Mouse (Mus musculus) limb, embryonic 11.5 days (tissue): ENCODE data around the gene Ppip5k2. TPM values are rescaled to one million over a fixed set of nuclear protein-coding genes. Genes with fewer than 3 reads are reported as not detected.
A peak's percentile ranks its signal among the peaks of the same experiment; 100 is the strongest.

Source experiments
- ATAC-seq: fragments of 200-750 bp; cut with Nextera tagmentation; 2 replicates; pipeline ENCODE4 v1.8.0; 2017; ENCODE audit warnings: low read depth; ENCODE audit not compliant: insufficient number of reproducible peaks, low FRiP score, low TSS enrichment
- DNase-seq: peaks from one replicate; pipeline ENCODE4 v3.0.0-alpha.2; 2015; ENCODE audit warnings: low spot score
- H3K27ac ChIP-seq: fragments of 300-500 bp; sonication (generic); replicated peaks from 2 replicates; pipeline ENCODE4 v1.5.1; 2014; ENCODE audit warnings: low read depth, mild to moderate bottlenecking, low read length
- H3K27me3 ChIP-seq: fragments of 300-500 bp; sonication (generic); 2 replicates; pipeline ENCODE4 v1.6.1; 2014; ENCODE audit warnings: mild to moderate bottlenecking, low read length, mixed read lengths; ENCODE audit not compliant: control insufficient read depth, insufficient read depth
- H3K36me3 ChIP-seq: fragments of 300-500 bp; sonication (generic); 2 replicates; pipeline ENCODE4 v1.6.1; 2014; ENCODE audit warnings: mild to moderate bottlenecking, low read length, moderate library complexity, mixed read lengths; ENCODE audit not compliant: control insufficient read depth, insufficient read depth
- H3K4me1 ChIP-seq: fragments of 300-500 bp; sonication (generic); 2 replicates; pipeline ENCODE4 v1.6.1; 2014; ENCODE audit warnings: low read length, mixed read lengths; ENCODE audit not compliant: control insufficient read depth, insufficient read depth
- H3K4me2 ChIP-seq: fragments of 300-500 bp; sonication (generic); 2 replicates; pipeline ENCODE4 v1.6.1; 2014; ENCODE audit warnings: low read depth, mild to moderate bottlenecking, moderate library complexity; ENCODE audit not compliant: severe bottlenecking
- H3K4me3 ChIP-seq: fragments of 300-500 bp; sonication (generic); 2 replicates; pipeline ENCODE4 v1.5.1; 2014; ENCODE audit warnings: low read depth, low read length
- H3K9ac ChIP-seq: fragments of 300-500 bp; sonication (generic); 2 replicates; pipeline ENCODE4 v1.6.1; 2014; ENCODE audit warnings: mild to moderate bottlenecking, low read length
- H3K9me3 ChIP-seq: fragments of 300-500 bp; sonication (generic); 2 replicates; pipeline ENCODE4 v1.6.1; 2016; ENCODE audit warnings: low read length; ENCODE audit not compliant: control insufficient read depth
- WGBS: fragments of 180-500 bp; shearing (Covaris S2); extraction: QIAGEN DNeasy Blood & Tissue Kit; methylation state at CpG from one replicate; pipeline ENCODE4 v1.1.7; 2014; 5-methylcytosine and 5-hydroxymethylcytosine counted together
- polyA plus RNA-seq: library from polyadenylated mRNA; unstranded; fragments of >200 nt; fragmentation: Nextera tagmentation; extraction: Ambion mirVana; gene quantifications from 2 replicates; pipeline ENCODE4 v1.2.1, GENCODE M21; 2014

Gene Ppip5k2
- polyA plus RNA-seq, 1 experiment from 2014 or later, result 46.2 TPM

GRCm38 (mm10) chr1:97662324-97662723 is 107.9 kb downstream of the Ppip5k2 start:
- WGBS, result 20% methylated on average over 7 of the region's 7 CpGs
- Histone ChIP-seq H3K27me3 (no peaks in the 10 kb centered on the region), H3K4me2 (peak overlapping the region; percentile 72), H3K36me3 (no peaks in the 10 kb centered on the region), H3K9ac (0 out of 2 replicates have a peak overlapping the region, but pooled peaks have one; percentile 76), H3K27ac (no peak overlapping the region), H3K4me1 (no peaks in the 10 kb centered on the region), H3K4me3 (peak overlapping the region; percentile 57), H3K9me3 (no peaks in the 10 kb centered on the region)
- no peak for ATAC-seq
- no peak for DNase-seq

- Histone ChIP-seq H3K27me3 (no peaks in the 10 kb centered on the region), H3K4me3 (peak within 1 kb of the TSS; percentile 57), H3K4me2 (peak within 1 kb of the TSS; percentile 72), H3K9me3 (no peaks in the 10 kb centered on the region), H3K9ac (peak within 1 kb of the TSS; percentile 76), H3K4me1 (no peaks in the 10 kb centered on the region), H3K27ac (no peak within 1 kb of the TSS), H3K36me3 (no peaks in the 10 kb centered on the region)
- ATAC-seq (peak; percentile 88), DNase-seq (peak; percentile 73)
- under 1% methylated on average over 62 of the region's 106 CpGs for WGBS
Measured at GRCm38 (mm10) chr1:97661406-97662241, 108.6 kb downstream of the Ppip5k2 start, which contains the start of gene D1Ertd622e. TSS of gene D1Ertd622e (minus strand) at chr1:97662074.

GRCm38 (mm10) chr1:97660687-97661405 is 109.4 kb downstream of the Ppip5k2 start:
- DNase-seq (peak; percentile 67), ATAC-seq (peak; percentile 49)
- Histone ChIP-seq H3K9ac (peak overlapping the region; percentile 76), H3K4me3 (peak overlapping the region; percentile 57), H3K36me3 (no peaks in the 10 kb centered on the region), H3K4me1 (no peaks in the 10 kb centered on the region), H3K27me3 (no peaks in the 10 kb centered on the region), H3K9me3 (no peaks in the 10 kb centered on the region), H3K4me2 (peak overlapping the region; percentile 72), H3K27ac (no peak overlapping the region)
- WGBS, result under 1% methylated on average over 66 of the region's 93 CpGs

DNA sequence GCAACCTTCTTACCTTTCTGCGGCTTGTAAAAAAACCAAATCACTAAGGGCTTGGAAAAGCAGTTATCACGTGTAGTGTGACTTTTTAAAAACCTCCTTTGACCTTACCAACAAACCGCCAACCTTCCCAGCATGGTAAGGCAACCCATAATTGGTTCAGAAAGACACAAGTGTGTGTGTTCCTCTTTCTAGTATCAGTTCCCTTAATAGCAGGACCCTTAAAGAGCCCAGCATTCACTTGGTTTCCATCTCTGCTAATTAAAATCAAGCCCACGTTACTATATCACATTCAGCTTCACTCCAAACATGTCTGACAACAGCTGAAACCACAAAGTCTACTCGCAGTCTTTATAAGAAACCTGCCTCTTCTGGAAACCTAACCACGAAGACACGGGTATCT is 110.8 kb downstream of the Ppip5k2 start:
- no peak overlapping the region for H3K4me3 ChIP-seq
- H3K4me1 ChIP-seq, result no peaks in the 10 kb centered on the region
- peak overlapping the region; percentile 10; the same call in 1 of the 2 replicates for H3K4me2 ChIP-seq
- 62% methylated on average over 7 of the region's 7 CpGs for WGBS
- DNase-seq (no peak), ATAC-seq (no peak)
- H3K9me3 ChIP-seq, result no peaks in the 10 kb centered on the region
- no peak overlapping the region for H3K9ac ChIP-seq
- H3K27me3 ChIP-seq, result no peaks in the 10 kb centered on the region
- no peak overlapping the region for H3K27ac ChIP-seq
- no peaks in the 10 kb centered on the region for H3K36me3 ChIP-seq

DNA sequence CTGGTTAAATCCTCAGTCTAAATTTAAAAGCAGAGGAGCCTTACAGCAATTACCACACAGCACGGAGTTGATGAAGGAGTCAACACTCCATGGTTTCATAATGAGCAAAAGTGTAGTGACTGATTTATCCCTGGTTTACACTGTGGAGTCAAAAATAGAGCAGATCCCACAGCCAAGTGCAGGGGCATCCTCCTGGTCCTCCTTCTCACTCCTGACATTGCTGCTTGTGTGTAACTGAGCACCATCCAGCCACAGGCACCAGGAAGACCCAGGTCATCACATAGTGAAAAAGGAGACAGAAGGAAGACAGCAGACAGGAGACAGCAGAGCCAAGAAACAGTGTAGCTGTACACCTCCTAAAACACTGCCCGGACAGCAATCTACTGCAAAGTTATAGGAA is 112.4 kb downstream of the Ppip5k2 start:
- no peak overlapping the region for H3K4me2 ChIP-seq
- ATAC-seq, result no peak
- H3K27me3 ChIP-seq, result no peaks in the 10 kb centered on the region
- DNase-seq, result no peak
- no peaks in the 10 kb centered on the region for H3K36me3 ChIP-seq
- no peak overlapping the region for H3K9ac ChIP-seq
- WGBS, result 87% methylated on average over 2 of the region's 2 CpGs
- no peak overlapping the region for H3K4me3 ChIP-seq
- no peaks in the 10 kb centered on the region for H3K4me1 ChIP-seq
- no peak overlapping the region for H3K27ac ChIP-seq
- no peaks in the 10 kb centered on the region for H3K9me3 ChIP-seq

GRCm38 (mm10) chr1:97657201-97657600 is 113.0 kb downstream of the Ppip5k2 start:
- H3K36me3 ChIP-seq, result no peaks in the 10 kb centered on the region
- DNase-seq (no peak), ATAC-seq (no peak)
- no peak overlapping the region for H3K27ac ChIP-seq
- H3K4me3 ChIP-seq, result no peak overlapping the region
- no peak overlapping the region for H3K4me2 ChIP-seq
- H3K9ac ChIP-seq, result no peak overlapping the region
- no peaks in the 10 kb centered on the region for H3K27me3 ChIP-seq
- H3K4me1 ChIP-seq, result no peaks in the 10 kb centered on the region
- H3K9me3 ChIP-seq, result no peaks in the 10 kb centered on the region
- WGBS, result 65% methylated on average over 2 of the region's 2 CpGs

Other genes starting within 250 kb of the Ppip5k2 start
- gene D1Ertd622e, start 108.3 kb downstream of the Ppip5k2 start, polyA plus RNA-seq, result 14.9 and 16.2 TPM in 2 replicates
- 11.8 and 12.0 TPM in 2 replicates for gene Gin1, start 239 bp downstream of the Ppip5k2 start, polyA plus RNA-seq